Mouse (Mus musculus): Measurements from ENCODE around the gene Pltp. TPM values are rescaled to one million over a fixed set of nuclear protein-coding genes. Genes with fewer than 3 reads are reported as not detected.
A peak's percentile ranks its signal among the peaks of the same experiment; 100 is the strongest.
"Not testable (repeated sequence)": the region's sequence is repeated elsewhere in the genome, so short reads cannot be mapped to it uniquely, and the experiment has no call there.

Gene Pltp
- total and polyA plus RNA-seq, 3 experiments: 5.2 to 17.1 TPM; not detected in 1

GRCm38 (mm10) chr2:164864593-164864992 is 7.1 kb upstream of the Pltp start (continued):
- 0 out of 2 replicates have a peak, but pooled peaks have one; percentile 6 for TF ChIP-seq SMC3 (IDR thresholded peaks at IDR 0.05; ENCODE audit: low read depth, low read length)

GRCm38 (mm10) chr2:164863411-164863810 is 5.9 kb upstream of the Pltp start:
- not testable (repeated sequence) for H3K27ac ChIP-seq (ENCODE audit: control insufficient read depth, low read depth, low read length); H3K4me3 ChIP-seq (ENCODE audit: control insufficient read depth in 1 of 2, insufficient read depth in 1 of 2, low read depth in 2 of 2, low read length in 2 of 2); H3K9me3 ChIP-seq (replicated peaks; ENCODE audit: insufficient read depth, low read length); H3K79me2 ChIP-seq (ENCODE audit: control insufficient read depth, insufficient read depth, low read length, poor library complexity); H3K27me3 ChIP-seq (ENCODE audit: control insufficient read depth in 1 of 2, insufficient read depth in 2 of 2, low read length in 2 of 2); H3K9ac ChIP-seq (ENCODE audit: control insufficient read depth, low read depth, low read length, poor library complexity, severe bottlenecking)
- Histone ChIP-seq H3K36me3 (ENCODE audit: control insufficient read depth in 1 of 2, insufficient read depth in 2 of 2, low read length in 2 of 2) (peaks cover 0 to 23% of the 10 kb centered on the region in 2 experiments; a peak in 2 of 4 replicates), H3K4me1 (ENCODE audit: control insufficient read depth in 1 of 2, insufficient read depth in 2 of 2, low read length in 2 of 2) (peaks cover 24 to 45% of the 10 kb centered on the region in 2 experiments)
- peak; percentile 46 for DNase-seq (ENCODE audit: low read depth, low spot score)
- TF ChIP-seq POLR2A (IDR thresholded peaks at IDR 0.05; ENCODE audit: control insufficient read depth in 1 of 2, insufficient read depth in 1 of 2, low read depth in 1 of 2, low read length in 2 of 2, poor library complexity in 1 of 2): peak in 1 of 2 experiments; percentile 62; a peak in 1 of 4 replicates
- peak; percentile 83 for TF ChIP-seq TBP (IDR thresholded peaks at IDR 0.05; ENCODE audit: low read depth, low read length)
- TF ChIP-seq NELFE (IDR thresholded peaks at IDR 0.05; ENCODE audit: low read depth, low read length): peak; percentile 58

- peak overlapping the region in 1 of 2 experiments; percentile 5; a peak in 1 of 4 replicates for H3K4me3 ChIP-seq (ENCODE audit: control insufficient read depth in 1 of 2, insufficient read depth in 1 of 2, low read depth in 2 of 2, low read length in 2 of 2)
- peak; percentile 83 for DNase-seq (ENCODE audit: low read depth, low spot score)
- peaks cover 26 to 46% of the 10 kb centered on the region in 2 experiments for H3K4me1 ChIP-seq (ENCODE audit: control insufficient read depth in 1 of 2, insufficient read depth in 2 of 2, low read length in 2 of 2)
- H3K36me3 ChIP-seq (ENCODE audit: control insufficient read depth in 1 of 2, insufficient read depth in 2 of 2, low read length in 2 of 2): peaks cover 0 to 25% of the 10 kb centered on the region in 2 experiments; a peak in 2 of 4 replicates
- H3K27ac ChIP-seq (ENCODE audit: control insufficient read depth, low read depth, low read length): peak overlapping the region; percentile 66
- H3K79me2 ChIP-seq (ENCODE audit: control insufficient read depth, insufficient read depth, low read length, poor library complexity): no peaks in the 10 kb centered on the region
- H3K9me3 ChIP-seq (replicated peaks; ENCODE audit: insufficient read depth, low read length): no peaks in the 10 kb centered on the region
- TF ChIP-seq BHLHE40 (IDR thresholded peaks at IDR 0.05; ENCODE audit: borderline replicate concordance, low read depth, low read length) (no peak), EP300 (IDR thresholded peaks at IDR 0.05; ENCODE audit: low read depth in 1 of 2, low read length in 2 of 2) (peak; percentile 75 to 93), TAL1 (IDR thresholded peaks at IDR 0.05; ENCODE audit: low read length) (peak; percentile 87), MAX (IDR thresholded peaks at IDR 0.05; ENCODE audit: low read length) (no peak), ETS1 (IDR thresholded peaks at IDR 0.05; ENCODE audit: low read depth, low read length) (peak; percentile 72), HCFC1 (IDR thresholded peaks at IDR 0.05; ENCODE audit: low read depth, low read length) (peak; percentile 24; the same call in 1 of the 2 replicates), RCOR1 (IDR thresholded peaks at IDR 0.05; ENCODE audit: low read depth, low read length) (peak; percentile 85), MAZ (IDR thresholded peaks at IDR 0.05; ENCODE audit: low read depth, low read length) (peak; percentile 37; the same call in 1 of the 2 replicates), TCF12 (IDR thresholded peaks at IDR 0.05; ENCODE audit: low read depth, low read length) (peak; percentile 86), GATA1 (IDR thresholded peaks at IDR 0.05; ENCODE audit: low read depth, low read length) (peak; percentile 56), USF1 (IDR thresholded peaks at IDR 0.05; ENCODE audit: low read depth, low read length) (0 out of 2 replicates have a peak, but pooled peaks have one; percentile 14), ELF1 (IDR thresholded peaks at IDR 0.05; ENCODE audit: low read depth, low read length) (peak; percentile 58), E2F4 (IDR thresholded peaks at IDR 0.05; ENCODE audit: borderline replicate concordance, low read depth, low read length) (no peak), MXI1 (IDR thresholded peaks at IDR 0.05; ENCODE audit: low read depth, low read length) (0 out of 2 replicates have a peak, but pooled peaks have one; percentile 34), SIN3A (IDR thresholded peaks at IDR 0.05; ENCODE audit: low read length) (peak; percentile 55)
- no peaks in the 10 kb centered on the region for H3K27me3 ChIP-seq (ENCODE audit: control insufficient read depth in 1 of 2, insufficient read depth in 2 of 2, low read length in 2 of 2)
- H3K9ac ChIP-seq (ENCODE audit: control insufficient read depth, low read depth, low read length, poor library complexity, severe bottlenecking): peak overlapping the region; percentile 9; the same call in 1 of the 2 replicates
Measured at GRCm38 (mm10) chr2:164862179-164862861, 4.8 kb upstream of the Pltp start.
